Mouse (Mus musculus) right cerebral cortex, postnatal 14 days (tissue): Measurements from ENCODE around the gene Acot8.

Experiments
- DNase-seq: peaks from one replicate; pipeline ENCODE4 v3.0.0; 2022

Gene Acot8

DNA sequence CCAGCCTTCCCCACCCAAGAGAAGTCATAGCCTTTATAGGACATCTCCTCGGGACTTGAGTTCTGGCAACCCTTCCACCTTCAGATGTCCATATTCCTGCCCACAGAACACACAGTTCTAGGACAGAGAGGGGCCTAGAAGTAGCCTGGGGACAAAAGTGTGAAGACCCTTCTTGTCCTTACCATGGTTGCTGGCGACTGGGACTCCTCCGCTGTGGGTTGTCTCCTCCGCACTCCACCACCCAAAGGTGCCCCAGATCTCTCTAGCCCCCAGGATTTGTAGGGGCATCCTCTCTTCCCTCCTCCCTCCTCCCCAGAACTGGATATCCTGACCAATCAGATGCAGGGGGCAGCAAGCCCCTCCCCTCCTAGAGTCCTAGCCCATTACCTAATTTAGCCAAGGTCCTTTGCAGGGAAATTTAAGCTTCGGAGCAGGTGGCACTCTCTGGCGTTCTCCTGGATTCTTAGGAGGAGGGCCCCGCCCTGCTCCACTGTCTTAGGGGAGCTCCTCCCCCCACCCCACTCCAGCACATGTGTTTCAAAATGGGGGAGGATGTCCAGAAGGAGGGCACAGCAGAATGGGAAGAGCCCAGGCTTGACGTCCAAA lies 25.1 kb downstream of the Acot8 start, which contains the start of gene Tnnc2:
Gene Tnnc2 (minus strand): TSS at position 487 of the 606 bp plus-strand sequence.
- no peak for DNase-seq

DNA sequence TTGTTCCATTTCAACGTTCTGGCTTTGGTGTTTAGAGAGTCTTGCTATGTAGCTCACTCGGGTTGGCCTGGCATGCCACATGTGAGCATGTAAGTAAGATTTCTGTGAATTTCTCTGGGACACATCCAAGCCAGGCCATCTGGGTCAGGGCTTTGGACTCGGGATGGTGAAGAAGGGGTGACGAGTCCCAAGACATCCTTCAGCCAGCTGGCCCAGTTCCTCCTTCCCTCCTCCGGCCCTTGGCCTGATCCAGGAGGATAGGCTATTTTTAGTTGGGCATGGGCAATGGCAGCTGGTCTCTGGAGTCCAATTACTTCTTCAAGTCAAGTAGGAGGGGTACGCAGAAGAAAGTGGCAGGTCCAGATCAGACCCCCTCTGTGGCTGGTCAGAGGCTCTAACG lies 25.9 kb downstream of the Acot8 start:
- no peak for DNase-seq

DNA sequence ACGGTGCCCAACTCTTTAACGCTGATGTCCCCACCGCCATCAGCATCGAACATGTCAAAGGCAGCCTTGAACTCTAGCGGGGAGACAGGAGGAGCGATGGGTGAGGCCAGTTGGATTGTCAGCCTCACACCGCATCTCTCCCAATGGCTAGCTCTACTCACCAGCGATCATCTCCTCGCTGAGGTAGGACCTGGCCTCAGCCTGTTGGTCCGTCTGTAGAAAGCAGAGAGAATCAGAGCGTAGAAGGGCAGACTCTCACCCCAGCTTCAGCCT lies 26.7 kb downstream of the Acot8 start:
- no peak for DNase-seq

DNA sequence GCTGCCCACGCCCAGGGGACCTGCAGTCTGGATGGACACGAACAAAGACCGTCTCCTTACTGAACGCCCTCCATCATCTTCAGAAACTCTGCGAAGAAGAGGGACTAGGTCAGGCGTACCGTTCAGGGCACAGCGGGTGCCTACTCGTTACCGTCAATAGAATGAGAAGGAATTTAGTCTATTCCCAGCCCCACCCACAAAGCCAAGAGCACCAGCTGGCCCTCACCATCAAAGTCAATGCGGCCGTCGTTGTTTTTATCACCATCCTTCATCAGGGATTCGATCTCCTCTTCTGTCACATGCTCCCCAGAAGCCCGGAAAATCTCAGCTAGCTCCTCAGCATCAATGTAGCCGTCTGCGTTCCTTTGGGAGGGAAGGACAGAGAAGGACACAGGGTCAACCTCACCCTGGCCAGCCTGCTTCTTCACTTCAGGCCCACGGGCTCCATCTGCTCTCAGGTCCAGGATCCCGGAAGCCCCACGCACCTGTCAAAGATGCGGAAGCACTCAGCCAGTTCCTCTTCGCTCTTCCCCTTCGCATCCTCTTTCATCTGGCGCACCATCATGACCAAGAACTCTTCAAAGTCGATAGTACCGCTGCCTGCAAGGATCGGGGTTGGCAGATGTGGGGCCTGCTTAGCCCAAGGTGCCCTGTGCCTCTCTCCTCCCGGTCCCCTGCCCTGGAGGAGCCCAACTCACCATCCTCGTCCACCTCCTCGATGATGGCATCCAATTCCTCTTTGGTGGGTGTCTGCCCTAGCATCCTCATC lies 27.3 kb downstream of the Acot8 start:
- DNase-seq: no peak

DNA sequence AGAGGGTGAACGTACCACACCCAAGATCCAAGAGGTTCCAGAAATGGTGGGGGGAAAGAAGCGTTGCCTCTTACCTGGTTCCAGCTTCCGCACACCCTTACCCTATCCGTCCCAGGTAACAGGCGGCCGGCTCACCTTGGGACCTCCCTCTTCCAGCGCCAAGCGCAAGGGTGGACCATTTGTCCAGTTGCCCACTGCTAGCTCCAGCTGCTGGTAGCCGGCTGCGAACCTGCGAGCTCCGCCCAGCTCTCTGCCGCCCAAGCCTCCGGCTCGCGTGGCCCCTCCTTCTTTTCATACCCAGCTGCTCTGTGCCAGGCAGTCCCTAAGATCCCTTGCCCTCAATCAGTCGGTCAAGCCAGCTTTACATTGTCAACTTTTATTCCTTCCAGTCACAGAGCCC lies 27.9 kb downstream of the Acot8 start:
- no peak for DNase-seq

DNA sequence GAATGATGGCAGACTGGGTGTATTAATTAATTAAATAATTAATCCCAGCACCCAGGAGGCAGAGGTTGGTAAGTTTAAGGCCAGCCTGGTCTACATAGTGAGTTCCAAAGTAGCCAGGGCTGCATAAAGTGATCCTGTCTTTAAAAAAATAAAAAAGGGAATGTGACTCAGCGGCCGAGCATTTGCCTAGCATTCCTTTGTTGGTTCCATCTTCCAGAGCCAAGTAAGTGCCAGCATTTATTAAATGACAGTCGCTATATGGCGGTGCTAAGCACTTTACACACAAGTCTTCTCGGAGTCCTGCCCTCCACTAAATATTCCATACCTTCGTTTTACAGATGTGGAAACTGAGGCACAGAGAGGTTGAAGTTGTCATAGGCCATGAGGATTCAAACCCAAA lies 28.6 kb downstream of the Acot8 start:
- DNase-seq: no peak

DNA sequence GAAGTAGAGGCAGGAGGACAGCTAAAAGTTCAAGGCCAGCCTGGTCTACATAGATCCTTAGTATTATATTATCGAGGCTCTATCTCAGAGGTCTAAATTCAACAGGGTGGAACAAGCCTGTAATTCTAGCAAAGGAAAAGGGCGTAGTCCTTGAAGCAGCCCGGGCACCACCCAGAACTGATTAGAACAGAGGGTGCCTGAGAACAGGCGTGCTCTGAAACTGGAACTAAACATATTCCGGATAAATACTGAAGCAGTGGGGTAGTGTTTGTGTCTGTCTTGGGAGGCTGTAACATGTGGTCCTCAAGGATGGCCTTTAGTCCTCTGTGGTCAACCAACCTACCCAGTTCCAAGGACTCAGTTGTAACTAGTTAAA lies 30.7 kb downstream of the Acot8 start:
- DNase-seq: no peak

DNA sequence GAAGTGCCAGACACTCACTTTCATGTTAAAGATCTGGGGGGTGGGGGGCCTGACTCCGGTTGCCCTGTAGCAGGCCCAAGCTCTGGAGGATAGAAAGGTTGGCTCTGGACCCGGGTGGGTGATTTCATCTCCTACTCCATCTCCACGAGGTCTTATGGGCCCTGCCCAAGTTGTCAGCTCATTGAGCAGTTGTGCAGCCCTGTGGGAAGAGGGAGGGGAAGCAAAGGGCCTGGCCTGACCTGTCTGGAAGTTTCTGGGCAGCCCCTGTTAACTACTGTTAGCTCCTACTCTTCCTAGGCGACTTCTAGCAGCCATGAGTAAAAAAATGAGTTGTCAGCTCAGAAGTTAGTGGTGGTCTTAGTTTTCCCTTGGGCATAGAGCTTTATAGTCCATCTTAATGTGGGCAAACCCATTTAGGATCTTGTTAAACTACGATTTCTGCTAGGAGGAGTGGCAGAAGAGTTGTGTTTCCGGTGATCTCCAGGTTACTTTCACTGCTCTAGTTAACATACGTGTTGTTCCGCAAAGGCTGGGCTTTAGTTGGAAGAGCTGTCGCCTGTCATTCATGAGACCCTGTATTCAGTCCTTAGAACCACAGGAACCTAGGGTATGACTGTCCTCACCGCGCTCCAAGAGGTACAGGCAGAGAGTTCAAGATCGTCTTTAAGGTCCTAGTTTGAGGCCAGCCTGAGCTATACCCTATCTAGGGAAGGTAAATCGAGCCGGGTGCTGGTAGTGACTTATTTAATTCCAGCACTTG lies 31.3 kb downstream of the Acot8 start:
- no peak for DNase-seq

DNA sequence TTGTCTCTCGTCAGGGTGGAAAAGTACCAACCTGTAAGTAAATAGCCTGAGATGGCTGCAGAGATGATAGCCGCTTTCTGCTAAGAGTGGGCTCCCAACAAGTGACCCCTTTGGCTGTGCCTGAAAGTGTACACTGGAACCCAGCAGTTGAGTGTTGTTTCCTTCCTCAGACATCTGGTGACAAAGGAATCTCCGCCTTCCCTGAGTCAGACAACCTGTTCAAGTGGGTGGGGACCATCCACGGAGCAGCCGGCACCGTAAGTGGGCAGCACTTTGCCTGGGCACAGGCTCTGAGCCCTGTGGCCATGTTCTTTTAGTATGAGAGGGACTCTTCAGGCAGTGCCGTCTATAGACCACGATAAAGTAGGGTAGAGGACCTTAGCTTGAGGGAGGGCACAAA lies 33.6 kb downstream of the Acot8 start:
- no peak for DNase-seq

DNA sequence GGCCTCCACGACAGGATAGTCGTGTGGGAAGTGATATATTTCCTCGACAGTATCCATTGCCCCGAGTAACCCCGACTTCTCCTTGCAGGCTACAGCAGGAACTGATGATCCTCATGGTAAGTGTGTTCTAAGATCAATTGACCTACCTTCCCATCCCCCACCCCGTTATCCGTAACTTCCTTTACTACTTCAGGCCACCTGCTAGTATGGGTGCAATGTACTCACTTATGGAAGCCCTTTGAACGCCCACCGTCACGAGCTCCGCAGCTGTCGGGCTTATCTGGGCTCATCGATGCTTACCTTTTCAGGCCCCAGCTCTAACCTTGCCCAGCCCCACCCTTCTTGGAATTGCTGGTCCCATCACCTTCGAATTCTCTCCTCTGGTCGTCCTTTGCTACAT lies 34.4 kb downstream of the Acot8 start:
- no peak for DNase-seq

DNA sequence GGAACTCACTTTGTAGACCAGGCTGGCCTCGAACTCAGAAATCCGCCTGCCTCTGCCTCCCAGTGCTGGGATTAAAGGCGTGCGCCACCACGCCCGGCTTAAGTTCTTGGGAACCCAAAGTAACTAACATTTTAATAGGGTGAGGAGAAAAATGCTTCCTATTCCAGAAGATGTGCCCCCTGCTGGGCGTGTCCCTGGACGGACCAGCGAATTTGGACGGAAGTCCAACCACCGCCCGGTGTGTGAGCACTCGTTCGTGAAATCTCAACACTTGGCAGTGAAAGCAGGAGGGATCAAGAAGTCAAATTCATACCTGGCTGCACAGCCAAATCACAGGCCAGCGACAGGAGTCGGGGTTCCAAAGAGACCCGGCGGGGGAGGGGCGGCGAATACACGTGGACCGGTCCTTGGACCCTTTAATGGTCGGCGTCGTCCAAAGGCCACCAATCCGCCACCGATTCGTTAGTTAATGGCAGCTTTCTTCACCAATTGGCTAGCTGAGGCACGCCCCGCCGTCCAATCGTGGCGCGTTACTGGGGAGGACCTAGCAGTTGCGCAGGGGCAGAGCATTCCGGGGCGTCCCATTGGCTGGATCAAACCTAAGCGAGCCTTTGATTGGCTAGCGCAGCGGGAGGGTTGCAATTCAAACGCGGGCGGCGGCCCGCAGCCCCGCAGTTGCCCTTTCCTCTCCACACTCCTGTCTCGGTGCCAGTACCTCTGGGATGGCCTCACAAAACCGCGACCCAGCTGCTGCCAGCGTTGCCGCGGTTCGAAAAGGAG lies 35.2 kb downstream of the Acot8 start, which contains the start of gene Ube2c:
Gene Ube2c (plus strand): TSS at position 641 of the 780 bp plus-strand sequence.
- peak; percentile 96 for DNase-seq

DNA sequence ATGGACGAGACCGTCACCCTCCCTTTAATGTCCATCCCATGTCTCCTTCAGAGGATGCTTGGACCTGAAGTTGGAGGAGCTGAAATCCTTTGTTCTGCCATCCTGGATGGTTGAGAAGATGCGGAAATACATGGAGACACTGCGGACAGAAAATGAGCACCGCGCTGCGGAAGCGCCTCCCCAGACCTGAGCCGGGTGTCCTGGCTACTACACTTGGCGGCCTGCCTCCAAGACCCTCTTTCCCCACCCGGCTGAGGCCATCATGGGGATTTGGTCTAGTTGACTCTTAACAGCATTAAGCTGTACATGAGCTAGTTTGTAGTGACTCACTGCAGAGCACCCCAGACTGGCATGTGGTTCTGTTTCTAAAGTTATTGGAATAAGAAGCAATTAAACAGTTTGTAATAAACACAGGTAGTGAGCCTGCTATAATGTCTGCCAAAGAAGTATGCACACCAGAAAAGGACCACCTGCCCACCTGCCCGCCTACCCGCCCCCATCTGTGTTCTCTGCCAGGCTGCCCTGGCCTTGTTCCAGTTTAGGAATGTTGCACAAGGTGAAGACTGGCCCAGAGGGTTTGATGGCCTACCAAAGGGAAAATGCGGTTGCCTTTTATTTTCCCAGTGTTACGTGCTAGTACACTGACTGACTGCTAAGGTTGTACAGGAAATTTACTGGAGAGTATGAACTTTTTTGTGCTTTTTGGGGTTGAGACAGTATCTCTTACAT lies 36.7 kb downstream of the Acot8 start:
- no peak for DNase-seq

DNA sequence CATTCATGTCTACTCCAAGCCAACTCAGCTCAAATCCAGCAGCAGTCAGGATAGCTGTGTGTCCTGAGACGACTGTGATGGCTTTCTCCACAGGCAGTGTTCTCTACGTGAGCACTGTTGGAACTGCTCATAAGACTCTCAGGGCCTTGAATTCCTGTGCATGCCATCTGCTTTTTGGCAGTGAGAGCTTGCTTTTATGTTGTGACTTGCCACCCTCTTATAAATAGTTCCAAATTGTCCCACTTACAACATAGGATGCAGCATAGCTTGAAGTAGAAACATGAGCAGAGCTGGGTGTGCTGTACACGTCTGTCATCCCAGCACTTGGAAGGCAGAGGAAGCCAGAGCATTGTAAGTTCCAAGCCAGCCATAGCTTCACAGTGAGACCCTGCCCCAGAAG lies 38.8 kb downstream of the Acot8 start:
- DNase-seq: no peak

DNA sequence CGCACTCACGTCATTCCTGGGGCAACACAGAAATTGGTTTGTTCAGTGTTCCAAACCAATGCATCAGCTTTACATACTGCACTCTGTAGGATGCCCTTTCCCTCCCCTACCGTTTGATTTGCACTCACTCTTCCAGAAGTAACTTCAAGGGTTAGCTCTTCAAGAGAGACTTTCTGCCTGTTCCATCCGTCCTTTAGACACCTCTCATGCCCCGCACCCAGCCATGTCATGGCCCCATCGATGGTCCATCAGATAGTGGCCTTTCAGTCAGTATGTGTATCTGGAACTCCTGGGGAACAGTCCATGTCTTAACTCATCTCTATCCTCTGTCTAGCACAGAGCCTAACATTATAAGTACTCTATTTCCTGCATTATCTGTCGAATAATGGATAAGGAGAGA lies 42.1 kb downstream of the Acot8 start:
- no peak for DNase-seq

DNA sequence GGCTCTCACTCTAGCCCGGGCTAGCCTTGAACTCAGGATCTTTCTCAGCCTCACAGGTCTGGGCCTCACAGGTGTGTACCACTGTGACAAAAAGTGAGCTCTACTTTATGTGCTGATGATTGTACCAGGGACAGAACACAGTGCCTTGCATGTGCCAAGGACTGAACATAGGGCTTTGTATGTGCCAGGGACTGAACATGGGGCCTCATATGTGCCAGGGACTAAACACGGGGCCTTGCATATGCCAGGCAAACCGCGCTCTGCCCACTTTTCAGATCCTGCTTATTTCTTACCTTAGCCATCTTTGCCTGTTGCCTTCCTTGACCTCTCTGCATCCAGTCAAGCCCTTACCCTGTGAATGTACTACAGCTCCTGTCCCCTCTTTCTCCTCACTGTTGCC lies 42.7 kb downstream of the Acot8 start:
- no peak for DNase-seq

DNA sequence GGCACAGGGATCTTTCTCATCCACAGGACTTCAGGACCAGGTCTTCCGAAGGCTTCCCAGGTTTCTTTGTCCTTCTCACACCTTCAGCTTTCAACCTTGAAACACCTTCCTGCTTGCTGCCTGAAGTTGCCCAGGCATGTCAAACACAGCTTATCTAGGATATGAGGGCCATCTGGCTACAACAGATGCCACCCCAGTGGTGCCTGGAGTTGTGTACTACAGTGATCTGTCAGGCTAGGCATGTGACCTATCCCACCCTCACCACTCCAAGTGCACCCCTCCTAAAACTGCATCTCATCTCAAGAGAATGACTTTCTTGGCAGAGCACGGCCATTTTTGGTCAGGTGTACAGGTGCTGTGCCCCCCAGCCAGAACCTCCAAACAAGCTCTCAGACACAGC lies 43.2 kb downstream of the Acot8 start:
- DNase-seq: no peak

DNA sequence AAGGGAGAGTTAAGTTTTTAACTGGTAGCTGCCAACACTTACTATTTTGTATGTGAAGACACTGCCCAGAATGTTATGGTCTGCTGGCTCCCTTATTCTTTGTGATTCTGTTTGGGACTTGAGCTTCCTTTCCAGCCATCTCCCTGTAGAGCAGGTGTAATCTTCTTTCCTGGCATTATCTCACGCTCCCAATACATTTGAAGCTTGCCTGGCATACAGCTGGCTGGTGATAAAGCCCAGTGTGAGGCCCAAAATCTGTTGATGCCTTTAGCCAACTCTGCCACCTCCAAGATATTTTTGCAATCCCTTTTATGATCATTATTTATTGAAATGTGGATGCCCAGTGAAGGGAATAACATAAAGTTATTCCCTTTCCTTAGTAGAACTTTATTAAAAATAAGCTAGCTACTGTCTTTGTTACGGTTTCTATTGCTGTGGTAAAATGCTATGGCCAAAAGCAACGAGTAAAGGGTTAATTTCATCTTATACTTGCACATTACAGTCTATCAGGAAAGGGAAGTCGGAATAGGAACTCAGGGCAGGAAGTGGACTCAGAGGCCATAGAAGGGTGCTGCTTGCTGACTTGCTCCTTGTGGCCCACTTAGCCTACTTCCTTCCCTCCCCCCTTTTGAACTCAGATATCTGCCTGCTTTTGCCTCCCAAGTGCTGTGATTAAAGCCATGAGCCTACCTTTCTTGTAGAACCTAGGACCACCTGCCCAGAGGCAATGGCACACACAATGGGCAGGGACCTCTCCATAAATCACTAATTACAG lies 44.4 kb downstream of the Acot8 start:
- no peak for DNase-seq

DNA sequence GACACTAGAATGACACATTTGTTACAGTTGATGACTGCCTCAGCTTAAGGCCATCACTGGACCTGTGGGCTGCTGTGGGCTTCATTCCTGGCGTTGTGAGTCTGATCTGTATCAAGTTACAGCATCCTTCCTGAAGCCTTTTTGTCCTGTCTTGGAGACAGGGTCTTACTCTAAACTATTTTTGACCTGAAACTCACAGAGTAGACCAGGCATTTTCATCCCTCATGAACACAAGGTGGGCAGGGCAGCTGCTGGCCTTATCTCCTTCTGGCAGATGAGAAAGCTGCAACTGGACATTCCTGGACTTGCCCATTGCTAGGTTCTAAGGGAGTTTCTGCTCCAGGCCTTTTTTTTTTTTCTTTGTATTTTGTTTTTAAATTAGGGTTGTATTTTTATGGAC lies 46.0 kb downstream of the Acot8 start:
- DNase-seq: no peak

DNA sequence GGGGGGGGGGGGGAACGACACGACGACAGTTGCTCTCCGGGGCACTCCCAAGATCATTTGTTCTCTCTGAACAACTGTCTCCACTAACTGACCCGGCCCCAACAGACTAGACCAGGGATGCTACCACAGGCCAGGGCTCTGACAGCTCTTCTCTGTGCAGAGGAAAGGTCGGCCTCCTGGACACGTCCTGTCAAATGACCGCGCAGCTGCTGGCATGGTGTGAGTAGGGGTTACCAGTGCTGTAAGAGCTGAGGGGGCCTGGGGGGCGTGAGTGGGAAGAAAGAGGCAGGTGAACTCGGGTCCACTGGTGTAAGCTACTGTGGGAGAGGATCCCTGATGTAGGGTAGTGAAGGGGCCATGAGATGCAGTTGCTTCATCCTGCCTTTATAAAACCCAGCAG lies 46.8 kb downstream of the Acot8 start:
- DNase-seq: no peak

DNA sequence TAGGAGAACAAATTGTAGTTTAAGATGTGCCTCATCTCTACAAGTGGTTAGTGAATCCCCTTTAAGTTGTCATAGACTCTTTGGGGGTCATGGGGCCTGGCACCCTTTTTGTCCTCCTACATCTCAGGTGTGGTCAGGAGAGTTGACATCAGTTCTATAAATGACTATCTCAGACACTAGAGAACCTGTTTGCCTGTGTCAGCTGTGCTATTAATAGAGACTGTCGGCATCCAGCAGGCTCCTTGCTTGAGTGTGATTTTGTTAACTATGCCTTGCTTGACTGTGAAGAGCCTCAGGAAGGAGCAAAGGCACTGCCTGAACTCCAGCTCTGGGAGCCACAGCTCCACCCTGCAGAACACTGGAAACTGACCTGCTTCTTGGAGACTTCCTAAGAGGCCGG lies 49.9 kb downstream of the Acot8 start:
- DNase-seq: no peak

DNA sequence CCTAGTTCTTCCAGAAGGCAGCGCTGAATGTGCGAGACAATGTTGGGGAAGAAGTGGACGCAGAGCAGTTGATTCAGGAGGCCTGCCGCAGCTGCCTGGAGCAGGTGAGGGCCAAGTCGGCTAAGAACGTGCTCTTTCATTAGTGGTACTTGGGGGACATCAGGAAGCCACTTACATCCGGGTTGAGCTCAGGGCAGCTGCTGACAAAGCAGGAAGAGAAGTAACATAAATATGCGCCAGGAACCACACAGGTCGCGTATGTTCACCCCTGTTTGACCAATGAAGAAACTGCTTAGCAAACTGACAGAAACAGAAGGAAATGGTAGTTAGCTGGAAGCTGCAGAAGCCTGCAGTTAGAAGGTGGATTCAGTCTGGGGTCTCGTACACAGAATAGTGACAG lies 50.6 kb downstream of the Acot8 start:
- no peak for DNase-seq

DNA sequence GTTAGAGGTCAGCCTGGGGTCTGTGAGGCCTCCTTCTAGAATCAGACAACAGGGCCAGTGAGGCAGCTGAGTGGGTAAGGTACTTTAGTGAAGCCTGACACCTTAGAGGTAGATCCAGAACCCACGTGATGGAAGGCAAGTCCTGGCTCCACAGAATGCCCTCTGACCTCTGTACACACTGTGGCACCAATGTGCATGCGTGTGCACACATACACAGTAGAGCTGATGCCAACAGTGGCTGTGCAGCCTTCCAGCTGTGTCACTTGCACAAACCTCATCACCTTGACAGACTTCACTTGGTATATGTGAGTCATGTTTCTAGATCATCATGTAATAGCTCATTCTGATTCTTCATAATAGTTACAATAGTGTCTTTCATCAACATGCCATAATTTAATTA lies 52.2 kb downstream of the Acot8 start:
- no peak for DNase-seq
